Mouse (Mus musculus) inflammation-experienced regulatory T-cells, adult 6 months (primary cell): ENCODE measurements around the gene Rnf130. TPM values are rescaled to one million over a fixed set of nuclear protein-coding genes. Genes with fewer than 3 reads are reported as not detected.

Experiments
- ATAC-seq: one replicate; pipeline ENCODE4 v1.8.0; 2017
- polyA plus RNA-seq, 3 experiments: library from polyadenylated mRNA; unstranded; fragments of 100-300 nt; shearing (Covaris generic); gene quantifications; one replicate each; pipeline ENCODE4 v1.2.1; 2017

The Rnf130 gene
- 1 to 10 TPM; 1.1 to 4.2 (median 3.5) TPM for polyA plus RNA-seq

DNA sequence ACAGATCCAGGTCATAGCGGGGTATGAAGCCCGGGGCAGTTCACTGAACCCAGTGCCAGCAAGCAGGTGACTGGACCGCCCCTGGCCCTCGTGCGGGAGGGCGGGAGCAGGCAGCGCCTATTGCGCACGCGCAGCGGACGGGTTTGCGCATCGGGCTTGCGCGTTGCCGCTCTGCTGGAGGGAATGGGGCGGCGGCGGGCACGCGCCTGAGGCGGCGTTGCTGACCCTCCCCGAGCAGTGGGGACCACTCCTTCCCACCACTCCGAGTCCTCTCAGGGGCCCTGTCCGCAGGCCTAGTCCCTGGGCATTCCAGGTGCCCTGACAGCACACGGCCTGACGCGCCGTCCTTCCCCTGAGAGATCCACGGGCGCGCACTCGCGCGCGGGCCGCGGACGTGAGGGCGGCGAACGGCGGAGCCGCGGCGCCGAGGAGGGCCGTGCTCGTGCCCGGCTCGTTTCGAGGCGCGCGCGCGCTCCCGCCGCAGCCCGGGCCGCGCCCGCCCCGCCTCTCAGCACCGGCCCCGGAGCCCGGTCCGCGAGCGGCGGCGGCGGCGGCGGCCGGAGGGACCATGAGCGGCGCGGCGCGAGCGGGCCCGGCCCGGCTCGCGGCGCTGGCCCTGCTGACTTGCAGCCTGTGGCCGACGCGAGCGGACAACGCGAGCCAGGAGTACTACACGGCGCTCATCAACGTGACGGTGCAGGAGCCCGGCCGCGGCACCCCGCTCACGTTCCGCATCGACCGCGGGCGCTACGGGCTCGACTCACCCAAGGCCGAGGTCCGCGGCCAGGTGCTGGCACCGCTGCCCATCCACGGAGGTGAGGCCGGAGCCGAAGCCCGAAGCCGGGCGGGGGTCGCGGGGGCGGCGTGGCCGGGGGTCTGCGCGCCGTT, at the start of gene Rnf130:
Gene Rnf130 (plus strand): TSS at position 514 of the 888 bp plus-strand sequence.
- peak; percentile 82 for ATAC-seq

DNA sequence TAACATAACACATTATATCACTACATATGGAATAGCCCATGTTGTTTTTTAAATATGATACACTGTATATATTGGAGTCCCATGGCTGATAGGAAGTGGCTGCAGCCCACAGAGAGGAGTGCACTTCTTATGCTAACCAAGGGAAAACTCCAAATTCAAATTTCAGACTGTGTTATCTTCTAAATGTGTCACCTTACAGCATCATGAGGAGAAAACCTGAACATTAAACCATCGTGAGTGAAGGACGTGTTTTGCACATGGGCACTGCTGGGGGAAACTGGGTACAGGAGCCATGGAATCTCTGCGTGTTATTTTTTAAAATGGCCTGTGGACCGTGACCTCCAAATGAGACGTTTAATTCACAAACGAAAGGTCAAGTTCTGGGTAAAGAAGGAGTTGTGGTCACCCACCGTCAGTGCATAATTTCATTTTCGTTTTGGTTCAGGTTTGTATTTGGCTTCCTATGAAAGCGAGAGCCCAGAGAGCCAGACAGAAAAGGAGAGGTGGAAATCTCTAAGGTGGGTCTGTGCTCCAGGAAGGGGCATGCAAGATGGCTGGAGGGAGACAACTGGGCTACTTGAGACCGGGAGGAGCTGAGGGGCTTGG, 47.1 kb upstream of the Rnf130 start:
- ATAC-seq = peak; percentile 45

DNA sequence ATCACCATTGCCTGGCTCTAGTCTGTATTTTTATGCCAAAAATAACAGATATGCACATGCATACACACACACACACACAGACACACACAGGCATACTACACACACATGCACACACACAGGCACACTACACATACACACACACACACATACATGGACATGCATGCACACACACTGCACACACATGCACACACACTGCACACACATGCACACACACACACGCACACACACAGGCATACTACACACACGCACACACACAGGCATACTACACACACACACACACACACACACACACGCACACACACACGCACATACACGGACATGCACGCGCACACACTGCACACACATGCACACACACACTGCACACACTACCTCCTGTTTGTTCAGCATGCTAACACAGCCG, 46.2 kb upstream of the Rnf130 start:
- ATAC-seq = no peak

DNA sequence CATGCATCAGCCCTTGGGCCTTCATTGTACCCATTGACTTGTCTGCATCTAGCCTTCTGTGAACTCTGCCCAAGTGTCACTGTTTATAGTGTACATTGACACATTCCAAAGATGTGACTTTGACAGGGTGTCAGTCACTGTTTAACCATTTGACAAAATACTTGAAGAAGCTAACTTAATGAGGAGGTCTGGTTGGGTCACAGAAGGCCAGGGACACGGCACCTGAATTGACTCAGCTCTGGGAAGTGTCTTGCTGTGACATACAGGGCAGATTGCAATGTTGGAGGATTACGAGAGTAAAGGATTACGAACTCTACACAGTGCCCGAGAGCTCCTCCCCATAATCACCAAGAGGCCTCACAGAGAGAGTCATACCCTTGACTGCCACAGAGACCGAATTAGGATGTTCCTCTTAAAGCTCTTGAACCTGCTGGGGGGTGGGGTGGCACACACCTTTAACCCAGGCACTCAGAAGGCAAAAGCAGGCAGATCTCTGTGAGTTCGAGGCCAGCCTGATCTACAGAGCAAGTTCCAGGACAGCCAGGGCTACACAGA, 44.4 kb upstream of the Rnf130 start:
- ATAC-seq = no peak

DNA sequence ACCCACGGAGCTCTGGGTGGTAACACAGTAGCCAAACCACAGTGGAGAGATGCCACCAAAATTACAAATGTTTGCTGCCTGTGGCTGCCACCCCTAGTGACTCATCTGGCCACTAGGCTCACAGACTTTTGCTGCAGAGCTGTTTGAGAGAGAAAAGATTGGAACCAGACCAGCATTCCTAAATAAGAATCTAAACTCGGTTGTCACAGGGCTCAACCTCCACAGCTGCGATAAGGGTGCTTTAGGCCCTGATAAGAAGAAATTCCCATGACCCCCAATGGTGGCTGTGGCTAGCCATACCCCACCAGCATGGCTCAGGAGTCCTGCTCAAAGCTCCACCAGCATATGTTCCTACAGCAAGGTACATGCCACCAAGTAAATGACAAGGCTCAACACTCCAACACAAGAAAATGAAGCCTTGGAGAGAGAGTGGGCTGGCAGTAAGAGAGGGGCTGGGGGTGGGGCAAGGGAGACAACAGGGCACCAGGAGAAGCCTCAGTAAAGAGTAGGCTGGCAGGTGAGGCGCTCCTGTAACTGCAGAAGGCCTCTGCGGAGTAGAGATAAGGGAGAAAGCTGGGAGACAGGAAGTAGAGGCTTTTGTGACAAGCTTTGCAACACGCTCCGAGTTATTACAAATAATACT, 43.7 kb upstream of the Rnf130 start:
- no peak for ATAC-seq

DNA sequence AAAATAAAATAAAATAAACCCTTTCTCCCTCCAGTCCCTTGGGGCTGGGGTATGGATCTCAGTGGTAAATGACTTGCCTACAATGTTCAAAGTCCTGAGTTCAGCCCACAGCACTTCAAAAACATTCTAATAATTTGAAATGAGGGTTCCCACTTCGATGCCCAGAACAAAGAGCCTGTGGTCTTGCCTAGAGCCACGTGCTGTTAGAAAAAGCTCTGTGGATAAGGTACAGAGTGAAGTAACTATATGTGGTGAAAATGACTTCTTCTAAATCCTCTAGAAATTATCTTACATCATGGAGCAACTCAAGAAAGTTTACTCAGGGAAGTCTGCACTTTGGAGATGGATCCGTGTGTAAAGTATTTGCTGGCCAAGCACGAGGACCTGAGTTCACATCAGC, 43.1 kb upstream of the Rnf130 start:
- no peak for ATAC-seq

DNA sequence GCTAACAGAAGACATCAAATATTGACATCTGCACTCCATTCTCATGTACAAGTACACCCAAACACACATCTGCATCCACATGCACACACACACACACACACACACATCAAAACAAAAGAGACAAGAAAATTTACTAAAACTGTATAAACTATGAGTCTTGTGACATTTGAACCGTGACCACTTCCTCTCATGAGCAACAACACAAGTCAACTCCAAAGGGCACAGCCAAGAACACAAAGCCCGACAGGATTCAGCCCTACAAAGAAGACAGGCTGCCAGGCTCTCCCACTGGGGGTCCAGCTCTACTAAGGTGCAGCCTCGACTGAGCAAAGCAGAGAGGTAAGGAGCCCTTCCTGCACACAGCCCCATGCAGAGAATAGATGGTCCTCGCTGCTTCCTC, 42.3 kb upstream of the Rnf130 start:
- ATAC-seq = peak; percentile 69

DNA sequence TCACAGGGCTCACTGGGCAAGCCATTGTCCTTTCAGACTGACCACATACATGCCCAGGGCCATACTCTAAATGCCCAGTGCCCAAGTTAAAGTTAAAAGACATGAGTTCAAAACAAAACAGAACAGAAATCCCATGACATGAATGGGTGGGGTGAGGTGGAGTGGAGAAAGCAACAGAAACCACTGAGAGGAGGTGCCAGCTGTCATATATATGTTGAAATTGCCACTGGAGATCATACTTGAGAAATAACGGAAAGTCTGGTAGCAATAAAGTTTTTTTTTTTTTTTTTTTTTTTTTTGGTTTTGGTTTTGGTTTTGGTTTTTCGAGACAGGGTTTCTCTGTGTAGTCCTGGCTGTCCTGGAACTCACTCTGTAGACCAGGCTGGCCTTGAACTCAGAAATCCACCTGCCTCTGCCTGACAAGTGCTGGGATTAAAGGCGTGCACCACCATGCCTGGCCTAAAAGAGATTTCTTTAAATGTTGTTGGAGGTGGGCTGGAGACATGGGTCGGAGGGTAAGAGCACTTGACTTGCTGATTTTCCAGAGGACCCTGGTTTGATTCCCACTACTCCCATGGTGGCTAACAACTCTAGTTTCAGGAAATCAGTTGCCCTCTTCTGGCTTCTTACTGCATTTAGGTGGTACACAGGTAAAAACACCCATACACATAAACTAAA, 41.1 kb upstream of the Rnf130 start:
- ATAC-seq = peak; percentile 46

DNA sequence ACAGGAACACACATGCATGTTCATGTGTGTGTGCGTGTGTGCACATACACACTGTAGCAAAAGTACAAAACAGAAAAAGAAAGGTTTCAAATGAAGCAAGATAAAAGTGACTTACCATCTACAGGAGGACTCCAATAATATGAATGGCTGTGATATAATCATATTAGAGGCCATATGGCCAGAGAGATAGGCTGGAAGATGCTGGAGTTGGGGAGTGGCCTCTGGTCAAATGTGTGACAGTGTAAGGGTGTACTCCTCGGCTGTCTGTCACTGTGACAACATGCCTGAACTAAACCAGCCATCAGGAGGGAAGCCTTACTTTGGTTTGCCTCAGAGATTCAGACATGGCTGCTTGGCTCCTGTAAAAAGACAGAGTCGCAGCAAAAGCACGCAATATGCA, 40.1 kb upstream of the Rnf130 start:
- ATAC-seq = no peak

DNA sequence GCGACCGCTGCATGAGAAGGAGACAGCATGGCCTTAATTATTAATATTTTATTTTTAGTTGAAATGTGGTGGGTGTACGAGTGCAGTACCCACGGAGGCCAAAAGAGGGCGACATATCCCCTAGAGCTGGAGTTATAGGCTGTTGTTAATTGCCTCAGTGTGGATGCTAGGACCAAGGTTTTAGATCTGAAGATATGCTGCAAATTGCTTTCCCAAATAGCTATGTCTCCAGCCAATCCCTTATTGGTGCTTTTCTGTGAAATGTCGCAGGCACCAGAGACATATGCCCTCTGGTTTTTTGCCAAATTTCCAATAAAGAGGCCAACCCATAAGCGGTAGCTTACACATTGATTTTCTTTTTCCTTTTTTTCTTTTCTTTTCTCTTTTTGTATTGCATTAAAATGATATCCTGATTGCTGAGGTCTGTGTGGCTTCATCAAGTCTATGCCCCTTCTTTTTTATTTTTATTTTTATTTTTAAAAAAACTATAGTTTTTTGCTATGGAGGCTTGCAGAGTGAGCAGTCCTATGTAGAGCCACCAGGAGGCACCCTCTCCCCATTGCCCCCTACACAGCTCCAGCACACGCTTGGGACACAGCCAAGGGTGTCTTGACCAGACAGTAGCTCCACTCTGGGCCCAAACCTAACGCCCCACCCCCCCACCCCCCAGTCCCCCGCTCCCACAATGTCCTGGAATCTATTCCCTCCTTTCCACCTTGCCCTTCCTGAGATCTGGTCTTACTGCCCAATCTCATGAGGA, 38.7 kb upstream of the Rnf130 start:
- ATAC-seq = no peak

DNA sequence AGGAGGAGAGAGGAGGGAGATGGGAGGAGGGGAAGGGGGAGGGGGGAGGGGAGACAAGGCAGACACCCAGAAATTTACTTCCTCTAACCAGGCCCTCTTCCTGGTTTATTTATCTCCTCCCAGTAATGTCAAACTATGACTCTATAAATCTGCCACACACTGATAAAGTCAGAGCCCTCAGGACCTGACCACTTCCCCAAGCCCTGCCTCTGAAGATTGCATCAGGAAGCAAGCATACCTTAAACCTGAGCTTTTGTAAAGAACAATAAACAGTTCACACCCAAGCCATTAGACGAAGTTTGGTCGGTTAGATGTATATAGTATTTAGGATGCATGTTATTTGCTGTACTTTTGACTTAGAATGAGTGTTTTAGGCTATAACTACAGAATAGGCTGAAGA, 30.6 kb upstream of the Rnf130 start:
- ATAC-seq = no peak

DNA sequence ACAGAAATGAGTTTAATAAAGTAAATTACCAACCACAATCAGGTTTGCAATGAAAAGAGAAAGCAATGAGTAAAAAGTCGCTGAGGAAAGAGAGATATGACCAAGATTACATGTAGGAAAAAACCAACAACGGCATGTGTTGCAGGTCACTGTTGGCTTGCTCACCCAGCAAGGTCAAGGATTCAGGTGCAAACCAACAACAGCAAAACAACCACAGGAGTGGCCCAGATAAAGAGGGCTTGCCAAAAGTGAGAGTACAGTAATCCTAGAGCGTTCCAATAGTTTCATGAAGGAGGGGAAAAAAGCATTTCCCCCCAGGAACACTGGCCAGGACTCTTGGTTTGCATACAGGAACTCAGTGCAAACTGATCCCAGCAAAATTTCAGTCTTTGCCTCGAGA, 28.7 kb upstream of the Rnf130 start:
- no peak for ATAC-seq

DNA sequence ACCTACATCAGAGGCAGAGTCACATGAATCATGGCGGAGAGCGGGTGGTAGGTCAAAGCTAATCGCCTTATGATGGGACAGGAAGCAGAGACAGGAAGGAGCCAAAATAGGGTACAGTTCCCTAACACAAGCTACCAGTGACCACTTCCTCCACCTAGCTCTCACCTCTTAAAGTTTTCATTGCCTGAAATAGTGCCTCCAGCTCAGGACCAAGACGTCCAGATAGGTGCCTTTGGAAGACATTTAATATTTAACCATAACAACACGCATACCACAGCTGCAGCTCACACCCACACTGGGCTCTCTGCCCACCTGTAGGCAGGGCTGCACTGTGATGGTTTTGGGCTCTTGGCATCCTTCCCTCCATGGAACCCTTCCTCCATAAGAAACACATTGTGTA, 27.8 kb upstream of the Rnf130 start:
- peak; percentile 60 for ATAC-seq

DNA sequence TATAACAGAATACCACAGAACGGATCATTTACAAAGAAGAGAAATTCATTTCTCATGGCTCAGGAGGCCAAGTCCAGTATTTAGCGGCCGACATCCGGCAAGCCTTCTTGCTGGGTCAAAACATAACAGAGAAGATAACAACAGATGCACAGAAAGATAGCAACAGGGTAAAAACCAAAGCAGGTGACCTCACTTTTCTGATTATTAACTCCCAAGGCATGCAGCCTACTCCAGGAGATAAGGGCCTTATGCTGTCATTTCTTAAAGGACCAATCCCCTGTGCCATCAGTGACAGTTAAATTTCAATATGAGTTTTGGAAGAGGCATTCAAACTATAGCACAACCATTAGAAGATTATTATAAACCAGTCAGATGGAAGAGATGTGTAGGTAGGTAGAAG, 22.3 kb upstream of the Rnf130 start:
- ATAC-seq = no peak

DNA sequence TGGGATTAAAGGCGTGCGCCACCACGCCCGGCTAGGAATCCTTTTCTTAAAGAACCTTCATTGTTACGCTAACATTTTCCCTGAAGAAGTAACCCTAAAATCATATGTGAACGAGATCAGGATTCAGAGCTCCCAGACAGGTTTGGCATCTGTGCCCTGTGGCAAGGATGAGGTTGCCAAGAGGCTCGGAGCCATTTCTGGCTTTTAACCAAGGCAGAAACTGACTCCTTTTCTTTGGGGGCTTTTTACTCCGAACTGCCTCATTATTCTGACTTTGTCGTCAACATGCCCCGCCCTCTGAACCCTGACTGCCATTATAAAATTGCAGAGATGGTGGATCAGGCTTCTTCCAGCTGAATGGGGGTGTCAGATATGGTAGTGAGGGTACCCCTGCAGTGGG, 17.4 kb upstream of the Rnf130 start:
- no peak for ATAC-seq

DNA sequence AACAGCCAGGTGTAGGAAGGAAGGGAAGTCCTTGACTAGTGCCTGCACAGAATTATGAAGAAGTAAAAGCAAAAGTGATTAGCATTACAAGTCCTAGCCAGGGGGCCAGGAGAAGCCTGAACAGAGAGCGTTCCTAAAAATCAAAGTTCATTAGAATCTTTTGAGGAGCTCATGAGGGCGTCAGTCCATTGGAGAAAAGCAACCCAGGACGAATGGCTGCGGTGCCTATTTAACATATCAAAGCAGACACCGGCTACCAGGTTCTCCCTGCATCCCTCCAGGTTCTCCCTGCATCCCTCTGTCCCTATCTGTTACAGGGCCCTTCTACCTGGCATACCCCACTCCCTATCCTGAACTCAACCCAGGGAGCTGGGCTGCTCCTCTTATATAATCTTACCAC, 16.9 kb upstream of the Rnf130 start:
- ATAC-seq = no peak

DNA sequence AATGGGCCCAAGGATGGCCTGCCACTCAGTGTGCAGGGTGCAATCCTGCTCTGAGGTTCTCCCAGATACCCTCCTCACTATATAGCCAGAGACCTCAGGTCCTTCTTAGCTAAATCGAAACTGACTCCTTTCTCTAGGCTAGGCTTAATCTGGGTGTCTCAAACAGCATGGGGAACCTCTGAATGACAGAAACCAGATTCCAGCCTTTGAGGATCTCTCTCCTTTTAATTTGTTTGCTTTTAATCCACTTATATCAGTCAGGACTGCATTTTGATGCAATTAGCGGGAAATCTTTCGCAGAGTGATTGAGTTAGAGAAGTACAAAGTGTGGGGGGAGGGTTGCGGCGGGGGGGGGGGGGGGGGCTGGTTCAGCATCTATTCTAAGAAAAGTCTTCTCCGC, 12.1 kb upstream of the Rnf130 start:
- ATAC-seq = no peak

DNA sequence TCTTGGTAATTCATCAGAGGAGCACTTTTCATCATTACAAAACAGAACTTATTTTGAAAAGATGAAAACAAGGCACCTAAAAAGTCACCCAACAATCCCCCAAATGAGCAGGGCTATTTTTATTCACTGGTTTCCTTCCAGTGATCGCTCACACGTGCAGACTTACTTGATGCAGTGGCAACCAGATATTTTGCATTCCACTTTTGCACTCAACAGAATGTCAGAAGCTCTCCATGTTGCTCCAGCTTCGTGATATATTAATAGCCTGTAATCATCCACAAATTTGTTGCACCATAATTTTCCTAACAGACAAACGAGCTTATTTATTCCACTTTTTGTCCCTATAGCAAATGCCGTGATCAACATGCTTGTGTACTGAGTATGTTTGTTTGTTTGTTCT, 8.6 kb upstream of the Rnf130 start:
- ATAC-seq = no peak

DNA sequence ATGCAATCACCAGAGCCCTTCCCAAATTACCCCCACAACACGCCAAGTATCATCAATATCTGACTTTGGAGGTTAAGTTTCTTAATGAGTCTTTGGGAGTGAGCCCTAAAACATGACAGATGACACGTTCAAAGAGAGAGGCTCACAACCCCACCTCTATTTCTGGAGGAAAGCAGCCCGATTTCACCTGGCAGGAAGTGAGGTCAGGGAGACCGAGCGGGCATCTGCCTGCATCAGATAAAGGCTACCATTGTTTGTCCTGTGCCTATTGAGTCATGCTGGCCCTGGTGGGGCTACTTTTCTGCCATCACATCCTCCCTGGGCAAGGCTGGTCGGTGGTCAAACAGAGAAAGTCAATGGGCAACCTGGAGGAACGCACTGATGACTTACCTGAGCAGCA, 7.6 kb upstream of the Rnf130 start:
- no peak for ATAC-seq

DNA sequence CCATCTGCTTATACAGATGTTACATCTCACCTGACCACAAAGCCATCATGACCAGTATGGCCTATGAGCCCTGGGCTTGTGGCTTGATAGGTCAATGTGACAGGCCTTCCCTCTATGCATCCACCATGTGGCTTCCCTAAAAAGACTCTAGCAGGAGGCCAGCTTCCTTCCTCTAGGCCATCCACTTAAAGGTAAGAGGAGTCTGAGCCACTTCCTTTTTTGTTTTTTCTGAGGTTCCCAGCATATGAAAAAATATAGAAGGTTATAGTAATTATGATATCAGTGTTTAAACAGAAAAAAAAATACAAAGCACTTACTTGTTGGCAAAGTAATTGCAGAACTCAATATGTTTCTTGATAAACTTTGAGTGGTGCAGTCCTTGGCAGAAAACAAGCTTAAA, 6.3 kb upstream of the Rnf130 start:
- no peak for ATAC-seq

DNA sequence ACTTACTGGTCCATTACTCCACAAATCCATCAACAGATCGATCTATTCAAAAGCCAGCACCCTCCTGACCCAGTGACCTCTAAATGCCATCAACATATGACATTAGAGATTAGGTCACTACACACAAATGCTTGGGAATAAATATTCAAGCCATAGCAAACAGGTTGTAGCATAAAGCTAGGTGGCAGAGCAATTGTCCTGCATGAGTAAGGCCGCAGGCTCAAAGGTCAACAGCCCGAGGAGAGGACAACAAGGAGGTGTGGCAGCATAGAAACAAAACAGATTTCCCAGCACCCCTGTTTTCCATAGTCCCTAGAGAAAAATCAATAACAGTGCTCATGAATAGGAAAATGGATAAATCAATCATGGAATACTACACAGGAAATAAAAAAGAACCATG, 3.1 kb upstream of the Rnf130 start:
- ATAC-seq = no peak

DNA sequence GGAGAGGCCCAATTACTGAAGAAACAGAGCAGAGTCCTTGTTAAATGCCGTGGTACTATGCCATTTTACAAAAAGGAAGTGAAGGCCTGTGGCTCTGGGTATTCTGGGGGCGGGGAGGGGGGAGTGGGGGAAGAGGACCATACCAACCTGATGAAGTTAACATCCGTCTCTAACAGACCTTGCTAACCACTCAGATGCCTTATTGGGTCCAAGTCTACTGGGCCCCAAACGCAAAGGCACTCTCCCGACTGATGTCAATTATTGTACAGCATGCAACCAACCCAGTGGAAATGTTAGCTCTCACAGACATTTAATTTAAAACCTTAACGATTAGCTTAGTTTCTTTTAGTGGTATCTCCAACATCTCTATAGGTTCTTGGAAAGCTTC, 707 bp upstream of the Rnf130 start:
- ATAC-seq = peak; percentile 22
